Mouse (Mus musculus): ENCODE data around the gene Ppm1m. TPM values are rescaled to one million over a fixed set of nuclear protein-coding genes. Genes with fewer than 3 reads are reported as not detected.
A peak's percentile ranks its signal among the peaks of the same experiment; 100 is the strongest.

Ppm1m gene
- polyA plus RNA-seq, 1 experiment from 2014 or later: 29.0 TPM

GRCm38 (mm10) chr9:106202819-106203636 lies 3.5 kb upstream of the Ppm1m start, which contains the start of gene Twf2:
Twf2 (plus strand) TSS chr9:106203108.
- Histone ChIP-seq H3K27ac (replicated peaks) (peak within 1 kb of the TSS; percentile 83), H3K36me3 (peaks cover 10% of the 10 kb centered on the region), H3K4me1 (peaks cover 61% of the 10 kb centered on the region), H3K4me3 (peak within 1 kb of the TSS; percentile 77), H3K9ac (peak within 1 kb of the TSS; percentile 89), H3K9me3 (no peaks in the 10 kb centered on the region), H3K27me3 (replicated peaks) (no peaks in the 10 kb centered on the region), H3K4me2 (peak within 1 kb of the TSS; percentile 80)
- ATAC-seq (ENCODE audit: extremely low read depth, insufficient number of reproducible peaks, low FRiP score, low TSS enrichment): peak; percentile 86
- 1% methylated on average over 60 of the region's 61 CpGs for WGBS

GRCm38 (mm10) chr9:106201895-106202294 lies 2.3 kb upstream of the Ppm1m start:
- Histone ChIP-seq H3K4me3 (peak overlapping the region; percentile 77), H3K9me3 (no peaks in the 10 kb centered on the region), H3K4me2 (peak overlapping the region; percentile 80), H3K9ac (no peak overlapping the region), H3K4me1 (peaks cover 63% of the 10 kb centered on the region), H3K27ac (replicated peaks) (peak overlapping the region; percentile 49; the same call in 1 of the 2 replicates), H3K27me3 (replicated peaks) (no peaks in the 10 kb centered on the region), H3K36me3 (peaks cover 6% of the 10 kb centered on the region)
- ATAC-seq (ENCODE audit: extremely low read depth, insufficient number of reproducible peaks, low FRiP score, low TSS enrichment): no peak
- 89% methylated on average over 3 of the region's 3 CpGs for WGBS

- peak overlapping the region; percentile 58 for H3K27ac ChIP-seq (replicated peaks)
- no peaks in the 10 kb centered on the region for H3K27me3 ChIP-seq (replicated peaks)
- peaks cover 34% of the 10 kb centered on the region for H3K4me1 ChIP-seq
- peak overlapping the region; percentile 74 for H3K4me3 ChIP-seq
- H3K9me3 ChIP-seq: no peaks in the 10 kb centered on the region
- ATAC-seq (ENCODE audit: extremely low read depth, insufficient number of reproducible peaks, low FRiP score, low TSS enrichment): peak; percentile 40; the same call in 1 of the 2 replicates
- peaks cover 32% of the 10 kb centered on the region for H3K36me3 ChIP-seq
- 2% methylated on average over 40 of the region's 51 CpGs for WGBS
- peak overlapping the region; percentile 92 for H3K9ac ChIP-seq
- peak overlapping the region; percentile 72 for H3K4me2 ChIP-seq
Observed at GRCm38 (mm10) chr9:106198962-106199458, 536 bp downstream of the Ppm1m start.

GRCm38 (mm10) chr9:106197732-106198131 lies 1.8 kb downstream of the Ppm1m start:
- peak overlapping the region; percentile 72; the same call in 1 of the 2 replicates for H3K4me2 ChIP-seq
- 77% methylated on average over 9 of the region's 9 CpGs for WGBS
- H3K9ac ChIP-seq: no peak overlapping the region; the same call in 1 of the 2 replicates
- H3K36me3 ChIP-seq: peaks cover 43% of the 10 kb centered on the region
- H3K27ac ChIP-seq (replicated peaks): no peak overlapping the region
- ATAC-seq (ENCODE audit: extremely low read depth, insufficient number of reproducible peaks, low FRiP score, low TSS enrichment): no peak
- H3K4me3 ChIP-seq: no peak overlapping the region
- H3K9me3 ChIP-seq: no peaks in the 10 kb centered on the region
- no peaks in the 10 kb centered on the region for H3K27me3 ChIP-seq (replicated peaks)
- H3K4me1 ChIP-seq: peaks cover 26% of the 10 kb centered on the region

- H3K27ac ChIP-seq (replicated peaks): no peak overlapping the region
- no peak overlapping the region for H3K4me2 ChIP-seq
- peaks cover 49% of the 10 kb centered on the region for H3K36me3 ChIP-seq
- H3K27me3 ChIP-seq (replicated peaks): no peaks in the 10 kb centered on the region
- 91% methylated on average over 3 of the region's 3 CpGs for WGBS
- peaks cover 27% of the 10 kb centered on the region for H3K4me1 ChIP-seq
- H3K4me3 ChIP-seq: no peak overlapping the region
- H3K9ac ChIP-seq: no peak overlapping the region
- no peak for ATAC-seq (ENCODE audit: extremely low read depth, insufficient number of reproducible peaks, low FRiP score, low TSS enrichment)
- no peaks in the 10 kb centered on the region for H3K9me3 ChIP-seq
Observed at GRCm38 (mm10) chr9:106197081-106197713, 2.3 kb downstream of the Ppm1m start.

GRCm38 (mm10) chr9:106195693-106196092 lies 3.9 kb downstream of the Ppm1m start:
- H3K9me3 ChIP-seq: no peaks in the 10 kb centered on the region
- no peak overlapping the region for H3K4me2 ChIP-seq
- H3K4me3 ChIP-seq: no peak overlapping the region
- H3K36me3 ChIP-seq: peaks cover 63% of the 10 kb centered on the region
- peaks cover 25% of the 10 kb centered on the region for H3K4me1 ChIP-seq
- H3K27ac ChIP-seq (replicated peaks): no peak overlapping the region
- no peaks in the 10 kb centered on the region for H3K27me3 ChIP-seq (replicated peaks)
- 87% methylated on average over 8 of the region's 8 CpGs for WGBS
- ATAC-seq (ENCODE audit: extremely low read depth, insufficient number of reproducible peaks, low FRiP score, low TSS enrichment): no peak
- H3K9ac ChIP-seq: no peak overlapping the region

GRCm38 (mm10) chr9:106193930-106194807 lies 5.4 kb downstream of the Ppm1m start:
- WGBS: 91% methylated on average over 8 of the region's 8 CpGs

GRCm38 (mm10) chr9:106192998-106193397 lies 6.5 kb downstream of the Ppm1m start:
- peaks cover 90% of the 10 kb centered on the region for H3K36me3 ChIP-seq
- H3K27ac ChIP-seq (replicated peaks): no peak overlapping the region
- peaks cover 7% of the 10 kb centered on the region for H3K4me1 ChIP-seq
- H3K9ac ChIP-seq: no peak overlapping the region
- no peaks in the 10 kb centered on the region for H3K9me3 ChIP-seq
- no peak overlapping the region for H3K4me2 ChIP-seq
- ATAC-seq (ENCODE audit: extremely low read depth, insufficient number of reproducible peaks, low FRiP score, low TSS enrichment): no peak
- H3K4me3 ChIP-seq: no peak overlapping the region
- WGBS: 86% methylated on average over 1 of the region's 1 CpGs
- H3K27me3 ChIP-seq (replicated peaks): no peaks in the 10 kb centered on the region

More at GRCm38 (mm10) chr9:106193930-106194807, 5.4 kb downstream of the Ppm1m start:
- Histone ChIP-seq H3K27ac (replicated peaks) (no peak overlapping the region), H3K9me3 (no peaks in the 10 kb centered on the region), H3K4me1 (peaks cover 16% of the 10 kb centered on the region), H3K36me3 (peaks cover 78% of the 10 kb centered on the region), H3K4me2 (no peak overlapping the region), H3K4me3 (no peak overlapping the region), H3K9ac (no peak overlapping the region), H3K27me3 (replicated peaks) (no peaks in the 10 kb centered on the region)
- no peak for ATAC-seq (ENCODE audit: extremely low read depth, insufficient number of reproducible peaks, low FRiP score, low TSS enrichment)

- no peak overlapping the region for H3K27ac ChIP-seq (replicated peaks)
- ATAC-seq (ENCODE audit: extremely low read depth, insufficient number of reproducible peaks, low FRiP score, low TSS enrichment): no peak
- no peaks in the 10 kb centered on the region for H3K27me3 ChIP-seq (replicated peaks)
- peaks cover 97% of the 10 kb centered on the region for H3K36me3 ChIP-seq
- no peak overlapping the region for H3K4me3 ChIP-seq
- 89% methylated on average over 8 of the region's 8 CpGs for WGBS
- no peak overlapping the region for H3K4me2 ChIP-seq
- H3K4me1 ChIP-seq: peaks cover 4% of the 10 kb centered on the region
- no peaks in the 10 kb centered on the region for H3K9me3 ChIP-seq
- H3K9ac ChIP-seq: no peak overlapping the region
Observed at GRCm38 (mm10) chr9:106192024-106192423, 7.5 kb downstream of the Ppm1m start.

GRCm38 (mm10) chr9:106191355-106191754 lies 8.2 kb downstream of the Ppm1m start:
- no peaks in the 10 kb centered on the region for H3K27me3 ChIP-seq (replicated peaks)
- ATAC-seq (ENCODE audit: extremely low read depth, insufficient number of reproducible peaks, low FRiP score, low TSS enrichment): no peak
- no peak overlapping the region for H3K27ac ChIP-seq (replicated peaks)
- H3K4me2 ChIP-seq: no peak overlapping the region
- H3K4me1 ChIP-seq: peaks cover 4% of the 10 kb centered on the region
- no peak overlapping the region for H3K9ac ChIP-seq
- no peak overlapping the region for H3K4me3 ChIP-seq
- peaks cover 97% of the 10 kb centered on the region for H3K36me3 ChIP-seq
- no peaks in the 10 kb centered on the region for H3K9me3 ChIP-seq
- WGBS: 97% methylated on average over 1 of the region's 1 CpGs

GRCm38 (mm10) chr9:106183996-106184395 lies 15.6 kb downstream of the Ppm1m start:
- no peaks in the 10 kb centered on the region for H3K27me3 ChIP-seq (replicated peaks)
- H3K4me2 ChIP-seq: no peak overlapping the region
- H3K4me1 ChIP-seq: peaks cover 9% of the 10 kb centered on the region; the same call in 1 of the 2 replicates
- no peak overlapping the region for H3K27ac ChIP-seq (replicated peaks)
- H3K9me3 ChIP-seq: no peaks in the 10 kb centered on the region
- no peak for ATAC-seq (ENCODE audit: extremely low read depth, insufficient number of reproducible peaks, low FRiP score, low TSS enrichment)
- 89% methylated on average over 5 of the region's 5 CpGs for WGBS
- peaks cover 100% of the 10 kb centered on the region for H3K36me3 ChIP-seq
- H3K9ac ChIP-seq: no peak overlapping the region
- no peak overlapping the region for H3K4me3 ChIP-seq
